Mouse (Mus musculus): ENCODE data around the gene Ctcfl.

The Ctcfl gene

DNA sequence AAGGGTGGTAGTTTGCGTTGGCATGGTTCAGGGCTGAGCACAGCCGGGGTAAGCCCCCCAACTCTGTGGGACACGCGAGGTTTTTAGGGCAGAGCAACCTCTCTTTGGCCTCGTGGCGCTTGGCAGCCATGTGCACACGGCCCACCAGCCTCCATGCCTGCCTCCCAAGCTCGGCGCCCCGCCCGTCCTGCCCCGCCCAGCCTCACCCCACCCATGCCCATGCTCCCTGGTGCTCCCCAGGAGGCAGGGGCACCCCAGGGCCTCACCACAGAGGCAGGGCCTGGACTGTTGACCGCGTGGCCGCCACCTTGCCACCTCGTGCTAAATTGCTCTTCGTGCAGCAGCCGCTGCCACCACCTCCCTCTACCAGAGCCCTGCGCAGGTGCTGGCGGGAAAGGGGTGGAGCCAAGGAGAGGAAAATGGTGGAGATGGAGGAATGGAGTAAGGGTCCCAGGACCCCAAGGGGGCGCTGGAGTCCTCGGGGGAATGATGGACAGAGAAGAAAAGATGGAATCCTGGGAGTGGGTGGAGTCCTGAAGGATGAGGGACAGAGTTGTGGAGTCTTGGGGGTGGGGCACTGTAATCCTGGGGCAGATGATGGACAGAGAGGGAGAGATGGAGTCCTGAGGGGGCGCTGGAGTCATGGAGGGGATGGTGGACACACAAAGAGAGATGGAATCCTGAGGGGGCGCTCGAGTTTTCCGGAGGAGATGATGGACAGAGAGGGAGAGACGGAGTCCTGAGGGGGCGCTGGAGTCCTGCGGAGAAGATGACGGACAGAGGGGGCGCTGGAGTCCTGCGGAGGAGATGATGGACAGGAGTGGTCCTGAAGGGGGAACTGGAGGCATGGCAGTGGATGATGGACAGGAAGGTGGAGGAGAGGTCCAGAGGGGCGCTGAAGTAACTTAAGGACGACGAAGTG, at the start of gene Ctcfl:
TSS of gene Ctcfl (minus strand) at position 503 of the 922 bp plus-strand sequence.
- peak; percentile 56 for DNase-seq (ENCODE audit: low read depth, low spot score)

DNA sequence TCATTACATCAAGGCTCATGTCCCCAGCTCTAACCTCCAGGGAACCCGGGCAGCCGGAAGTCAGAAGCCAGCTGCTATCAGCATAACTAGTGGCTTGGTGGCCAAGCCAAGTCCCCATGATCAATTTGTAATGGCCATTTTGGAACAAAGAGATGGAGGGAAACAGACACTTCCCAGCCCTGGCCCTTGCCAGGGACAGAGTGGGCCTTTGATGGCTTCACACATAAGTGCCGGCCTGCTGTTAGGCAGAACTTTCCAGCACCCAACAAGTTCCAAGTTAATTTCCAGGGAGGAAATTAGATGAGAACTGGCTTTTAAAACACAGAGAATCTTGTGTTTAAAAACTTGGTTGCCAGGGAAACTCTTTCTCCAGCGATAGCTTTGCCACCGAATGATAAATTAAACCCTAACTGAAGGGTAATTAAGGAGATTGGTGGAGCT, 49.1 kb upstream of the Ctcfl start:
- no peak for DNase-seq (ENCODE audit: low read depth, low spot score)

DNA sequence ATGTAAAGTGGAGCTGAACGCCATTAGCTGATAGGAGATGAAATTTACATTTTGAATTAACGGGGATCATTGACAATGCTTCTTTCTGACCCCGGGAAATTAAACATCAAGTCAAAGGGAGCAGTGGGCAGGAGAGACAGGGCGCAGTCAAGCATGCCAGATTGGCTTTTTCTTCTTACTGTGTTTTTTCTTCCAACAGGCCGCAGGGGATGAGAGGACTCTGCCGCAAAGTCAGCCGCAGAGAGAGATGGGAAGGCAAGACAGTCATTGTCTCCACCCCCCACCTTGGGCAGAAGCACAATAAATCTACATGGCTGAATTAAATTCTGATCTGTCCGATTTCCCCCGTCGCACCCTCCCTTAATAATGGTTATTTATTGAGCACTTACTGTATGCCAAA, 46.0 kb upstream of the Ctcfl start:
- DNase-seq (ENCODE audit: low read depth, low spot score), result no peak

- DNase-seq (ENCODE audit: low read depth, low spot score), result no peak
Observed at GRCm38 (mm10) chr2:173164946-173165345, 45.6 kb upstream of the Ctcfl start.

GRCm38 (mm10) chr2:173164358-173164757, 45.0 kb upstream of the Ctcfl start:
- peak; percentile 41 for DNase-seq (ENCODE audit: low read depth, low spot score)

DNA sequence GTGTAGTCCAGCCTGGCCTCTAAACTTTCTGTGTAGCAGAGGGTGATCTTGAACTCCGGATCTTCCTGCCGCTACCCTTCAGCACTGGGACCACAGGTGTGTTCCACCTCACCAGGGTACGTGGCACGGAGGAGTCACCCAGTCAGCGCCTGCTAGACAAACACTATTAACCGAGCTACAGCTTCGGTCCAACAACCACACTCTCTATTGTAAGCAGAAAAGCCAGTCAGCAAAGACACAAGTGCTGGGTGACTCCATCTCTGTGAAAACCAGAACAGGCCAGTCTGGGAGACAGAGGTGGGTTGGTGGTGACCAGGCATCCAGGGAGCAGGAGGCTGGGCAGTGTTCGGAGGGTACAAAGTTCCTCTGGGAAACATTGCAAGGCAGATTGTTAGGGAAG, 44.1 kb upstream of the Ctcfl start:
- DNase-seq (ENCODE audit: low read depth, low spot score), result no peak

DNA sequence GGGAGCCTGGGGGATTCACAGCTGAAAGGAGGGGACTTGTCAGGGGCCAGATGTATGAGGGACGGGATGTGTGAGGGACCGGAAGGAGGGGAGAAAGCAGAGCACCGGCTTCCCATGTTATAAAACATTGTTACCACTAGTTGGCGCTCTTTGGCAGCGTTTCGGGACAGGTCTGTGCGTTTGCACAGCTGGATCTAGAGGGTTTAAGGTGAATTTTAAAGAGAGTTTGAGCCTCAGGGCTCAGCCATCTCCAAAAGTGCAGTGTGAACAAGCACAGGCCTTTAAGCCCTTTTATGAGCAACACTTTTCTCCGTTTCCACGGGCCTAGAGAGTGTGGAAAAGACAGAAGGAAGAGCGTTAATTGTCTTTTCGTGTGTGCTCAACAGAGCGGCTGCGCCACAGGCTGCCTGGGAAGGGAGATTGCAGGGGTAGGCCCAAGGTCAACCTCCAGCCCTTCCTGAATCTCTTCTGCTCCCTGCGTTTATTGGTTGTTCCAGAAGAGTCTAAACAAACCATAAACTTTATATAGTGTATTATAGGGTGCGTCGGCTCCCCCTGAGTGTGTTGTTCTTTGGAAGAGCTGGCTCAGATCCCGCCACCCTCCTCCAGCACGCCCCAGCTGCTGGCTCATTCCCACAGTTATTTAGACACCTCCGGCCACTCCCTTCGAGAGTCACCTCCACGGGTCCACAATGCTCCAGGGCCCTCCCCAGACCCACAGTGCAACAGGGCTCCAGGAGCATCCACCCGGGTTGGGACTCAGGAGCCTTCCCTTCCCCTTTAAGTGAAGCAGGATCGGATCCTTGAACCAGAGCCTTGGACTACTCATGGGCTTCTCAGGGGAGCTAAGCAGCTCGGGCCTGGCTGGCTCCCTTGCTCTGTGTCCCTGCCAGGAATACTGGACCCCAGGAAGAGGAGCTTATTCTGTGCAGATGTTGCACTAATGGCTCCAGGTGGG, 40.3 kb upstream of the Ctcfl start:
- DNase-seq (ENCODE audit: low read depth, low spot score), result peak; percentile 93

DNA sequence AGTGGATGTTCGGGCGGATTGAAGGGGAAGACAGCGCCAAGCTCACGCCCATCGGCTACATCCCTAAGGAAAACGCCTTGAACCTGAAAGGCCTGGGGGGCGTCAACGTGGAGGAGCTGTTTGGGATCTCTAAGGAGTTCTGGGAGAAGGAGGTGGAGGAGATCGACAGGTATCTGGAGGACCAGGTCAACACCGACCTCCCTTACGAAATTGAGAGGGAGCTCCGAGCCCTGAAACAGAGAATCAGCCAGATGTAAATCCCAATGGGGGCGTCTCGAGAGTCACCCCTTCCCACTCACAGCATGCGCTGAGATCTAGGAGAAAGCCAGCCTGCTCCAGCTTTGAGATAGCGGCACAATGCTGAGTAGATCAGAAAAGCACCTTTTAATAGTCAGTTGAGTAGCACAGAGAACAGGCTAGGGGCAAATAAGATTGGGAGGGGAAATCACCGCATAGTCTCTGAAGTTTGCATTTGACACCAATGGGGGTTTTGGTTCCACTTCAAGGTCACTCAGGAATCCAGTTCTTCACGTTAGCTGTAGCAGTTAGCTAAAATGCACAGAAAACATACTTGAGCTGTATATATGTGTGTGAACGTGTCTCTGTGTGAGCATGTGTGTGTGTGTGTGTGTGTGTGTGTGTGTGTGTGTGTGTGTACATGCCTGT, 39.2 kb upstream of the Ctcfl start:
- DNase-seq (ENCODE audit: low read depth, low spot score), result no peak

GRCm38 (mm10) chr2:173157871-173158270, 38.5 kb upstream of the Ctcfl start:
- no peak for DNase-seq (ENCODE audit: low read depth, low spot score)

GRCm38 (mm10) chr2:173157376-173157775, 38.1 kb upstream of the Ctcfl start:
- no peak for DNase-seq (ENCODE audit: low read depth, low spot score)

- no peak for DNase-seq (ENCODE audit: low read depth, low spot score)
Observed at GRCm38 (mm10) chr2:173156923-173157322, 37.6 kb upstream of the Ctcfl start.

DNA sequence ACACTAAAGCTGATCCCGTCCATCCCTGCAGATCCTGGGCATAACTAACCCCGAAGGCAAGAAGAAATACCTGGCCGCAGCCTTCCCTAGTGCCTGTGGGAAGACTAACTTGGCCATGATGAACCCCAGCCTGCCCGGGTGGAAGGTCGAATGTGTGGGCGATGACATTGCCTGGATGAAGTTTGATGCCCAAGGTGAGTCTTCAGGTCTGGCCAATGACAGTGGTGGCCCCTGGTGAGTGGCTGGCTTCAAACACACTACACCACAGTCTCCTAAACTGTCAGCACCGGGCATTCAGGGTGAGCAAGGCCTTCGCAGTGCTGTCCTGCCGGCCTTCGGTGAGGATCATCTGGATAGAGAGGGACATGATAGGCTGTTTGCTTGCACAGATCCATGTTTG, 36.6 kb upstream of the Ctcfl start:
- no peak for DNase-seq (ENCODE audit: low read depth, low spot score)

- DNase-seq (ENCODE audit: low read depth, low spot score), result no peak
Observed at GRCm38 (mm10) chr2:173154962-173155361, 35.6 kb upstream of the Ctcfl start.

DNA sequence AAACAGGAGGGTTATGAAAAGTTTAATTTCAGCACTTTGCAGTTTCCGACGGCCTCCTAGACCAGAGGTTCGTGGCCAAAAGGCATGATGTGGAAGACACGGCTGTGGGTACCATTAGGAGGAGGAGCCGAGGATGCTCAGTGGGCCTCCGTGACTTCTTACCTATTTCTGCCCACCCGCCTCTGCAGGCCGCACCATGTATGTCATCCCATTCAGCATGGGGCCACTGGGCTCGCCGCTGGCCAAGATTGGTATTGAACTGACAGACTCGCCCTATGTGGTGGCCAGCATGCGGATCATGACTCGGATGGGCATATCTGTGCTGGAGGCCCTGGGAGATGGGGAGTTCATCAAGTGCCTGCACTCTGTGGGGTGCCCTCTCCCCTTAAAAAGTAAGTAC, 35.2 kb upstream of the Ctcfl start:
- no peak for DNase-seq (ENCODE audit: low read depth, low spot score)

DNA sequence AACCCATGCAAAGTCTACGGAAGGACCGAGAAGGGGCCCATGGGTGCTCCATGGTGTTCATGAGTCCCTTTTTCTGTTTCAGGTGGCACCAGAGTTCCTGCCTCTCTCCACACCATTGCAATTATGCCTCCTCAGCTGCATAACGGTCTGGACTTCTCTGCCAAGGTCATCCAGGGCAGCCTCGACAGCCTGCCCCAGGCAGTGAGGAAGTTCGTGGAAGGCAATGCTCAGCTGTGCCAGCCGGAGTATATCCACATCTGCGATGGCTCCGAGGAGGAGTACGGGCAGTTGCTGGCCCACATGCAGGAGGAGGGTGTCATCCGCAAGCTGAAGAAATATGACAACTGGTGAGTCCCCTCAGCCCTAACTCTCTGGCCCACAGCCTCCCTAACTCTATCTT, 33.9 kb upstream of the Ctcfl start:
- no peak for DNase-seq (ENCODE audit: low read depth, low spot score)

DNA sequence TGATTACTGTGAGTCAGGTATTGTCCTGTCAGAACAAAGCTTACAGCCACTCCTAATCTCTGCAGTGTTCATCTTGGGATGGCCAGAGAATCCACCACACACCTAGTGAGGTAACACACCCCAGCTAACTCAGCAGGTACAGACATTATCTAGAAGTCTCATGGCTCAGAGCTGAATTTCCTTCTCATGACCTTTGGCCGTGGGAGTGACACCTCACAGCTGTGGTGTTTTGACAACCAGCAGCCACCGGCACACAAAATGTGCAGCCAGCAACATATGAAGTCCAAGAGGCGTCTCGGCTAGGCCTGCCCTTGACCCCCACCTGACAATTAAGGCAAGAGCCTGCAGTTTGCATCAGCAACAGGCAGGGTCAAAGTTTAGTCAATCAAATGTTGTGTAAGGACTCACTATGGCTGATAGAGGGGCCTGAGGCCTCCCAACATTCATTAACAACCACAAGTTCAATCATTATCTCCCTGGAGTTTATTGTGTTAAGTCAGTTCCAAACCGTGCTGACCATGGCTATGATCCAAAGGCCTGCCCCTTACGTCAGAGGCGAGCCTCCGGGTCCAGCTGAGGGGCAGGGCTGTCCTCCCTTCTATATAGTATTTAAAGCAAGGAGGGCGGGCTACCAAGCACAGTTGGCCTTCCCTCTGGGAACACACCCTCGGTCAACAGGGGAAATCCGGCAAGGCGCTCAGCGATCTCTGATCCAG, 33.3 kb upstream of the Ctcfl start, which contains the start of gene Pck1:
TSS of gene Pck1 (plus strand) at position 613 of the 716 bp plus-strand sequence.
- DNase-seq (ENCODE audit: low read depth, low spot score), result no peak

DNA sequence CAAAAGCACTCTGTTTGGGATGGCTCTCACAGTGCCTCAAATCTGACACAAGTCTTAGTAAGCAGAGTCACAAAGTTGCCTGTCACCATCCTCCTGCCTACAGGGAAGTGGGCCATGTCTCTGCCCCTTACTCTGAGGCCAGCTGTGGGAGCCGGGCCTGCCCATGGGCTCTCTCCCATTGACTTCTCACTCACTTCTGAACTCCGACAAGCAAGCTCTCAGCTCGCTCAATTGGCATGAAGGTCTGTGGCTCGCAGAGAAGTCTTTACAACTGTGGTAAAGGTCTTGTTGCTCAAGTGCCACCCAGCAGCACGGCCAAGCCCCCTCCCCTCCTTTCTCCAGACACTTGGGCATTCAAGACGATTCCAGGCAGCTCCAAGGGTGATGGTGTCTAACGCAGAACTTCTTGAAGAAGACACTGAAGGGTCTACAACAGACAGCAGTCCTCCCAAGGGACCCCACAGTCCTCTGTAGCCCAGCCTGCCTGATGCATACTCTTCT, 32.5 kb upstream of the Ctcfl start:
- DNase-seq (ENCODE audit: low read depth, low spot score), result no peak

DNA sequence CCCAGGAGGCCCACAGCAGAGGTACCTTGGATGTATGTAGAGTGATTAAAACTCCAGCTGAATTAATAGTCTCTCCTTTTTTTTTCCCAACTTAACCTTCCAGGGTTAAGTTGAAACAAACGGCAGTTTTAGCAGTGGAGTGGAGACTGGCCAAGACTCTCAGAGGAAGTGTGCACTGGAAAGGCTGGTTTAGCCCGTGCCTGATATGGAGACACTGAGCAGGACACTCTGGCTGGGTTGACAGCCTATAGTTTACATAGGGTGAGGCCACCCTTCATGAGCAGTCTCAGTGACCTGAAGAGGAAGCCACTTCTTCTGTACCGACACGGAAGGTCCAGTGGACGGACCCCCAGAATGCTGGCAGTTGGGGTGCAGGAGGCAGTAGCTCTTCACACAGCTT, 32.0 kb upstream of the Ctcfl start:
- no peak for DNase-seq (ENCODE audit: low read depth, low spot score)

GRCm38 (mm10) chr2:173148001-173148400, 28.7 kb upstream of the Ctcfl start:
- no peak for DNase-seq (ENCODE audit: low read depth, low spot score)

DNA sequence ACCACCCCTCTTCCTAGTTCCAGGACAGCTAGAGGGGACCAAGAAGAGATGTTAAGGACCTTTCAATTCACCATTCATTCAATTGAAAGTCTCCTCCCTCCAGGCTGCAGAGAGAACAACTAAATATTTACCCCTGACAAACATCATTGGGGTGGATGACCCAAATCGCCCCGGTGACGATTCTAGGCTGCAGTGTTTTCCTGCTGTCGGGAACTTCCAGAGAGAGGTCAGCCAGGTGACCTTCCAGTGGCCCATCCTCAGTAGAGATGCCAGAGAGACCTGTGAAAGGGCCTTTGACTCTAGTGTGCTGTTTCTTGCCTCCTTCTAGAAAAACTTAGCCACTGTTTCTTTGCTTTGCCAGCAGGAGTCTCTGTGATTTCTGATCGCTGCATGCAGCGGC, 27.4 kb upstream of the Ctcfl start:
- no peak for DNase-seq (ENCODE audit: low read depth, low spot score)

DNA sequence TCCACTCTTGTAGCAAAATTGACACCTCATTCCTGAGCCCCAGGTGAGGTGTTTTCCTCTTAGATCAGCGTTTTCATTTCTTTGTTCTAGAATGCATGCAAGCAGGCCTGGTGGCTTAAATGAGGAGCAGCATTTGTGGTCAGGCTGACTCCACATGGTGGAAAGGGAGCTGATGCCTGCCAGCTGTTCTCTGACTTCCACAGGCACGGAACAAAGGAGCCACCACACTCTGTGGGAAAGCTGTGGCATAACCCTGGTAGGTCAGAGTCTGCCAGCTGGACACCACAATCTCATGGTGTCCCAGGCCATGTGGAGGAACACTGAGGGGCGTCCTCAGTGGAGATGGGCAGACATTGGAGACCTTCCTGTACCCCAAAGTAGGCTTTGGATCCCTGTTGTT, 26.5 kb upstream of the Ctcfl start:
- DNase-seq (ENCODE audit: low read depth, low spot score), result no peak

Data from ES-CJ7 (cell line).